Mouse (Mus musculus) spleen, postnatal 4 days (tissue): ENCODE measurements around the gene Ctse.

Experiments used
- DNase-seq, 2 experiments: peaks; one replicate each; pipeline ENCODE4 v3.0.0; 2022; ENCODE audit warnings: low spot score in 2 of 2

Gene Ctse

GRCm38 (mm10) chr1:131699642-131700041 lies 61.5 kb downstream of the Ctse start:
- no peak for DNase-seq

DNA sequence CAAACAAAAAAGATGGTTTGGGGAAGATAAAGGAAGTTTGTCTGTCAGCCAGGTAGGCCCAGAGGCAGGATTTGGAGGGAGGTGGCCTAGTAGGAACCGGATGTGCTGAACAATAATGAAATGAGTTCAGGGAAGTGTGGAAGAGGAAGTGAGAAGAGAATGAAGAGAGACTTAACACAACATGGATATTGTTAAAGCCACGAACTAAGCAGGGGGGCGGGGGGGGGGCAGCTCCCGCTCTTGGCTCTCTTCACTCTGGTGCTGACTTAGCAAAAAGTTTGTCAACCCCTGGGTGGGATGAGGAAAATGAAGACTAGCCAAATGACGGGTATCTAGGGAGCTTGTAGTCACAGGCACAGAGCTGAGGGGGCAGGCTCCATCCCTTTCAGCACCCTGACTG lies 62.3 kb downstream of the Ctse start:
- DNase-seq = no peak

- peak in 1 of 2 experiments; percentile 48 for DNase-seq
These were observed 63.3 kb downstream of the Ctse start for GRCm38 (mm10) chr1:131701391-131701790.

DNA sequence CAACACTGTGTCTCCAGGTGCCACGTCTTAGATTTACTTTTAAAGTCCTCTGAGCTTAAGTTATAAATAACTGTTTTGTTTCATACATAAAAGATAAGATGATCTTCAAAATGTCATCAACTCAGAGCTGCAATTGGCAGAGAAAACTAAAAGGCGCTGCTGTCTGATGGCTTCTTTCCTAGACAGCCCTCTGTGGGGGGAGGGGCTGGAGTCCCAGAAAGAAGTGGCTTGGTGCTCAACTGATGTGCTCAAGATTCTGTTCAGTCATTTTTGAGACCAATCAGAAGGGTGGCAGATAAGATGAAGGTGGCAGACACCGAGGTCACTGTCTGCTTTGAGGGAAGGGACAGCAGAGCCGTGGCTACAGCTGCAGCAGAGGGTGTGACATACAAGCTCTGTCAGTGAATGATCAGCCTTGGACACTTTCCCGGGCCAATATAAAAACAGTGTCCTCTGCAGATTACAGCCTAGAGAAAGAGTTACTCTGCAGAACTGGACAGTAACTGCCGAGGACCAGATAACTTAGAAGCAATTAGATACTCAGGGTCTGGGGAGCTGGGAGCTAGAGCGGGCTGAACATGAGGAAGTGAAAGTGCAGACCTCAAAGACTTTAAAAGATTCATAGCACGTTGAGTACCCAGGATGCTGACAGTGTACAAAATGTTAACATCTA lies 64.1 kb downstream of the Ctse start:
- no peak for DNase-seq

- no peak for DNase-seq
These were observed 65.4 kb downstream of the Ctse start for GRCm38 (mm10) chr1:131703482-131703881.

- peak; percentile 62 to 83 for DNase-seq
These were observed 70.2 kb downstream of the Ctse start for GRCm38 (mm10) chr1:131708338-131708737.

- DNase-seq = no peak
These were observed 73.4 kb downstream of the Ctse start for GRCm38 (mm10) chr1:131711518-131711917.

DNA sequence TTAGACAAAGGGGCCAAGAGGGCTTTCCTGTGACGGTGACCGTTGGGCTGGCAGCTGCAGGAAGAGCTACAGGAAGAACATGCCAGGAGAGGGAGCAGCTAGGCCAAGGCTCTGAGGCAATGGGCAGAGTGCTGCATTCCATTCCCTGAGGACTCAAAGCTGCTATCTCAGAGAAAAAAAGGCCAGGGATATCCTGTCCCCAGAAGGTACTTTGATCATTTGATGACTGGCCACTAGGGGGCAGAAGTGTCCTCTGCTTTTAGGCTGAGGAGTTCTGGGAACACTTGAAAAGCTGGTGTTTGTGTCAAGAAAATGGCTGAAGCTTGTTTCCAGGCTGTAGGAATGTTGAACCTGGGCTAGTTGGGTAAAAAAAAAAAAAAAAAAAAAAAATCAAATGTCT lies 74.3 kb downstream of the Ctse start:
- DNase-seq = peak; percentile 75 to 90

DNA sequence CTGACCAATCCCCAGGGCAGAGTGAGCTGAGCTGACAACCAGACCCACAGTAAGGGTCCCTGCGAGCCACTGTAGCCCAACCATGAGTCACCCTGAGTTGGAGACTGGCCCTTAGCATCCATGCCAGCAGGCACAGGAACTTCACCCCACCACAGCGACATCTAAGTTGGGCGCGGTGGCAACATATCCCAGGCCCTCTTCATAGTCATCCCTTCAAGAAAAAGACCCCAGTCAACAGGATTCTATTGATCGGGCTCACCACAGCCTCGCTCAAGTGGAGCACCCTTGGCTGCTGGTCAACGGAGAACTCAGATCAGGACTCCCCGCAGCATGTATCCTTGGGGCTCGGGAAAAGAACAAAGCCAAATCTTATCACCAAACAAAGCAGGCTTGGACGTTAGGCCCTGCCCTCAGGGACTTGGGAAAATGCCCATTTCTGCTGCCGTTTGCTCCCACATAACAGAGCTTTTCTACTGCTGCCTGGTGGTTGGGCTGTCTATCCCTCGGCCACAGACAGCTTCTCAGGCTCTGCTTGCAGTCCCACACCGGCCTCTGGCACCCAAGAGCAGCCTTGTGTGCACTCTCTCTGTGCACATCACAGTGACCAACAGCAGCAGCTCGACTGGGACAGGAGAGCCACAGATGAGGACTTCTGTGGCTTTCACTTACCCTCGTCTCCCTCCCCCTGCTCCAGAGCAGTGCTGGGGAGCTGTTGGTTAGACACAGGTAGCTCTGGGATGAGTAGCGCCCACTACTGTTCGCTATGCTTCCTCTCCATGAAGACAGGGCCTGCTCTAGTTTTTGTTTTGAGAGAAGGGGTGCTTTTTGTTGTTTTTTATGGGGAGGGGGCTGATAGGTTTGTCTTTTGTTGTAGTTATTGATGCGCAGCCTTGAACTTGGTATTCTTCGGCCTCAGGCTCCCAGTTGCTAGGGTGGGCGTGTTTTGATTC lies 76.6 kb downstream of the Ctse start:
- no peak for DNase-seq

- no peak for DNase-seq
These were observed 81.0 kb downstream of the Ctse start for GRCm38 (mm10) chr1:131718952-131719694.

DNA sequence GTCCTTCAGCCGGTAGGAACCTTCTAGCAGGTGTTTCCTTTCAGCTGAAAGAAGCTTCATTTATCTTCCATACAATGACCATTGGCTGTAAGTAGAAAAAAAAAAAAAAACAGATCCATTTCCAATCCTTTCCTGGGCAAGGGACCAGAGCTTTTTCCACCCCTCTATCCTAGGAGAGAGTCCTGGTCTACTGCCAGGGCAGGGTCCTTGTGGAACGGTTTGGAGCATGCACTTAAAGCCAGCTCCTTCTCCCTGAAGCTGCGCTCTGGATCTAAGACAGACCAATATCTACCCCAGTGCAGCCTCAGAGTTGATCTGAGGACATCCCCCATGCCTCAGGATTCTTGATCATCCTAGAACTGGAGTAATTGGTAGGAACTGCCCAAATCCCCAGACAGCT lies 83.9 kb downstream of the Ctse start:
- no peak for DNase-seq

GRCm38 (mm10) chr1:131723549-131723948 lies 85.4 kb downstream of the Ctse start:
- no peak for DNase-seq
